Mouse (Mus musculus) E14TG2a.4 (cell line): ENCODE results near the gene Fam126b.
A peak's percentile ranks its signal among the peaks of the same experiment; 100 is the strongest.
"Not testable (repeated sequence)": the region's sequence is repeated elsewhere in the genome, so short reads cannot be mapped to it uniquely, and the experiment has no call there.

Experiments
- H3K27me3 ChIP-seq: 2 replicates; pipeline ENCODE4 v1.6.1; 2014; ENCODE audit warnings: low read length, control low read depth; ENCODE audit not compliant: insufficient read depth
- H3K36me3 ChIP-seq: 2 replicates; pipeline ENCODE4 v1.6.1; 2014; ENCODE audit warnings: low read length, control low read depth; ENCODE audit not compliant: insufficient read depth
- H3K4me1 ChIP-seq: replicated peaks from 2 replicates; pipeline ENCODE4 v1.6.1; 2014; ENCODE audit warnings: low read depth, low read length, control low read depth
- H3K4me3 ChIP-seq: replicated peaks from 2 replicates; pipeline ENCODE4 v1.5.1; 2014; ENCODE audit warnings: mild to moderate bottlenecking, low read length
- H3K9me3 ChIP-seq: 2 replicates; pipeline ENCODE4 v1.6.1; 2014; ENCODE audit warnings: low read length, control low read depth
- CTCF ChIP-seq: conservative IDR thresholded peaks from 2 replicates; pipeline ENCODE4 v1.5.1; 2014; ENCODE audit warnings: low read length
- NANOG ChIP-seq: IDR thresholded peaks from 2 replicates; pipeline ENCODE4 v1.6.1; 2014; ENCODE audit warnings: borderline replicate concordance, low read length, mixed read lengths
- POU5F1 ChIP-seq: IDR thresholded peaks from 2 replicates; pipeline ENCODE4 v1.6.1; 2014; ENCODE audit warnings: low read length, borderline replicate concordance

Fam126b gene

DNA sequence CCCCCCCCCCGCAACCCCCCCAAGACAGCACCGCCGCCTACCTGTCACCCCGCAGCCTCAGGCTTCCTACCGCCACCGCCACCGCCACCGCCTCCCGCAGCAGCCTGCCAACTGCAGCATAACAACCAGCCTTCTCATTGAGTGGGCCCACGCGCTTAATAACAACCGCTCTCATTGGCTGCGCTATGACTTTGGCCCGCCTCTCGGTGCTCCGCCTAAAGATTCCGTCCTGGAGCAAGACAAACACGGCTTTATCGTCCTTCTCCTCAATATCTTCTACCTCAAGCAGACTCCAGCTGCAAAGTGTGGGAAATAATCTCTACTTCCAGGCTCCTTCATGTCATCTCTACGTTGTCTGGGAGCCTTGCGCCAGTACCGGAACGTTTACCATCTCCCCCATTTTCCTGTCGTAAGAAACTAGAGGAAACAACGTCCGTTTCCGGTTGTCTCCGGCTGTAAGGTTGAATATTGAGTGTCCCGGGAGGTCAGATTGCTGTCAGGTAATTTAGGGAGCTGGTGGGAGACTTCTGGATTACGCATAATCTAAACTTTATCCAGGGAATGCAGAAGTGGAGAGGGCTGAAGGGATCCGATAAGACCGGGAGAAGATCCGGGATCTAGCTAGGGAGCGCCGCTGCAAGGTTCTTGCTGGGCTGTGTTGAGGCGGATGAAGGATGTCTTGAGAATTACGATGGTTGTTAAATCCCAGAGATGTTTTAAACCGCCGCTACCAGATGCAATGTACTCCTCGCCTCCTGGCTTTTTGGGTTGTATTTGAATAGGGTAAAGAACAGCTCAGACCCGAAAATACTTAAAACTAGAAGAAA lies at the start of gene Fam126b, which contains the start of gene Ndufb3:
TSS of gene Fam126b (minus strand) at position 153 of the 827 bp plus-strand sequence.
TSS of gene Ndufb3 (plus strand) at position 214 of the 827 bp plus-strand sequence.
- no peak for TF ChIP-seq CTCF
- TF ChIP-seq POU5F1: peak; percentile 54
- no peak for TF ChIP-seq NANOG
- Histone ChIP-seq H3K36me3 (no peaks in the 10 kb centered on the region; the same call in 1 of the 2 replicates), H3K9me3 (no peaks in the 10 kb centered on the region), H3K27me3 (no peaks in the 10 kb centered on the region), H3K4me1 (peaks cover 25% of the 10 kb centered on the region), H3K4me3 (peak within 1 kb of the TSS; percentile 95)

DNA sequence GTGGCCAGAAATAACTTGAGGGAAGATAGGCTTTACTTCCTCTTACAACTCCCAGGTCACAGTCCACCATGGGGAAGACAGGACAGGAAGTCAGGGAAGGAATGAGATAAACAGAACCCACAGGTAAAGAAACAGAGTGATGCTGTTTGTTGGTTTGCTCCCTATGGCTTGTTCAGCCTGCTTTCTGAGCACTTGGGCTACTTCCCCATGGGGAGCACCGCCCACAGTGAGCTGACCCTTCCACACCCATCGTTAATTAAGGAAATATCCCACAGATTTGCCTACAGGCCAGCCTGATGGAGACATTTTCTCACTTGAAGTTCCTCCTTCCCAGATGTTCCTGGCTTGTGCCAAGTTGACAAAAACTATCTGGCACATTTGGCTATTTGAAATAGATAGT lies 42.7 kb upstream of the Fam126b start:
- not testable (repeated sequence) for H3K4me3 ChIP-seq, H3K4me1 ChIP-seq, H3K27me3 ChIP-seq, H3K36me3 ChIP-seq
- H3K9me3 ChIP-seq: peaks cover 30% of the 10 kb centered on the region

DNA sequence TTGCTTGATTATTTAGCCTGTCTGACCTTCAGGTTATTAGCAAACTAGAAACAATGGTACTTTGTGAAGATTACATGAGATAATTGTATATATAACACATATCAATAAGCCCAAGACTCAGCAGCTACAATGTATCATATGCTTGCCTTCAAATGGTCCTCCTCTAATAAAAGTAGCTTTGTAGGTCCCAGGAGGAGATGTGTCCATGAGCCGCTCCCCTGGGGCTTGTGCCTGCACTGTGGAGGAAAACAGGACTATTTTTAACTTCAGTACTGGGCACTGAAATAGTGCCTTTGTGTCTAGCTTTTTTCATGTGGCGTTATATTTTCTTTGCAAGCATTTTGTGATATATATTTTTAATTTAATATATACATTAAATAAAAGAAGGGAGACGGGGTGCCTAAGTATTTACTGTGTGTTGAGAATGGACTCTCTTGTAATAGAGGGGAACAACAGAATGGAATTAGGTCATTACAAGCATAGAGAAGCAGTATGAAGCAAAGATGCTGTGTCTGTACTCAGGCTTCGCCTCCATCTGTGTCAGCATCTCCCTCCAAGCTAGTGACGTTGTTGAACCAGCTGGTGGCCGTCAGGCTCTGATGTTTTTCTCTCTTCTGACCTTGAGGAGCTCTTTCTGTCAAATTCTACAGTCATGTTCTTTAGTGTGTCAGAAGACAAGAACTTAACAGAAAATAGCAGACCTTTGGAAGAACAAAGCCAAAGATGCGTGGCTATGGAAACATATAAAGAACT lies 36.0 kb upstream of the Fam126b start:
- H3K4me1 ChIP-seq: no peaks in the 10 kb centered on the region
- no peak overlapping the region for H3K4me3 ChIP-seq

DNA sequence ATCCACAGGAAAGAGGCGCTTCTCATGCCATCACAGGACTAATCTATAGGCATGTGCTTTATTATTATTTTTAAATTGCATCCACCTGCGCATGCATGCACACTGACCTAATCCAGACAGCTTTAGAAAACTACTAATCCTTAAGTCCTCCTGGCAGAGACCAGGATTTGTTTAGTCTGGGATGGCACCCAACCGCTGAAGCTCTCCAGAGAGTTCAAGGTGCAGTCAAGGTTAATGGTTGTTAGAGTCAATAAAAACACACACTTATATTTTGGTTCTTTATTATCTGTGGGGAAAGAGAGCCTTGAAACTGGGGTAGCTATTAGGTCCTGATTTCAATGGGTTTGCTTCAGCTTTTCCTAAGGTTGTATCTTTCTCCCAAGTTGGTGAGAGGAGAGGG lies 35.1 kb upstream of the Fam126b start:
- Histone ChIP-seq H3K9me3 (no peaks in the 10 kb centered on the region), H3K27me3 (no peaks in the 10 kb centered on the region), H3K36me3 (no peaks in the 10 kb centered on the region), H3K4me3 (no peak overlapping the region), H3K4me1 (no peaks in the 10 kb centered on the region)
- no peak for TF ChIP-seq POU5F1
- no peak for TF ChIP-seq NANOG
- no peak for TF ChIP-seq CTCF

More for the DNA sequence above, 36.0 kb upstream of the Fam126b start:
- Histone ChIP-seq H3K36me3 (no peaks in the 10 kb centered on the region), H3K9me3 (no peaks in the 10 kb centered on the region), H3K27me3 (no peaks in the 10 kb centered on the region)
- TF ChIP-seq POU5F1 (no peak), NANOG (no peak), CTCF (no peak)

DNA sequence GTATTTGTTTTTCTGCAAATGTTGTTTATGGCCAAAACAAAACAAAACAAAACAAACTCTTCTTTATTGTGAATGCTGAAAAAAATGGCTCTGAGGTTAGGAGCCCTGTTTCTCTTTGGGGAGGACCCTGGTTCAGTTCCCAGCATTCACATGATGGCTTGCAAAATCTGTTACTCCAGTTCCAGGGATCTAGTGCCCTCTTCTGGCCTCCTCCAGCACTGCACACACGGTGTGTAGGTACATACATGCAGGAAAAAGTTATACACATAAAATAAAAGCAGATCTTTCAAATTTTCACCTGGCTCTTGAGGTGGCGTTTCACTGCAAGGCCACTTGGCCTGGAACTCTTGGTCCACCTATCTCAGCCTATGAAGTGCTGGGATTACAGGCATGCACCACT lies 32.6 kb upstream of the Fam126b start:
- H3K9me3 ChIP-seq: no peaks in the 10 kb centered on the region
- TF ChIP-seq CTCF (peak; percentile 56), NANOG (no peak)
- no peaks in the 10 kb centered on the region for H3K4me1 ChIP-seq
- no peaks in the 10 kb centered on the region for H3K36me3 ChIP-seq
- H3K4me3 ChIP-seq: no peak overlapping the region
- H3K27me3 ChIP-seq: no peaks in the 10 kb centered on the region

DNA sequence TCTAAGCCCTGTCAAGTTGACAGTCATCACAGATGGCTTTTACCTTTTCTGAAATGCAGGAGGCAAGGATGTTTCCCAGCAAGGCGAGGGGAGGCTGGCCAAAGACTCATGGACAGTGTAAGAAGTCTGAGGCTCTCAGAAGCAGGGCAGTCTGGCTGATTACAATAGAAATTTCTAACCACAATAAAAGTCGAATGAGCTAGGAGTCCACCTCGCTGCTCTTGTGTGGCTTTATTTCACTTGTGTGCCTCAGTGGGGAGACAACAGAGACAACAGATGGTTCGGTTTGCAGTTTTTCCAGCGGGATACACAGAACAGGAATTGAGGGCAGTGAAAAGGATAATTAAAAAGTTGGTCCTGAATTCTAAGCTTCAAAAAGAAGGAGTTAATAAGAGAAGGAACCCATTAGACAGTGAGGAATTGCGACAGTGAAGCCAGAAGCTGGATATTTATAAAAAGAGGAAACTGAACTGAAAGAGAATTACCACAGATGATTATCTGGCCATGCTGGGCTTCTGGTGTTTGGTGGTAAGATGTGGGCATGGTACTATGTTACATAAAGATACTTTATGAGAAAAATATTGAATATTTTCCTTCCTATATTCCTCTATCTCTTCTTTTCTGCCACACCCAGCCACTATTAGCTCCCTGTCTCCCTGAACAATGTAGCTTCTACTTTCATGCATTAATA lies 32.0 kb upstream of the Fam126b start:
- Histone ChIP-seq H3K4me3 (no peak overlapping the region), H3K4me1 (no peaks in the 10 kb centered on the region), H3K36me3 (no peaks in the 10 kb centered on the region), H3K27me3 (no peaks in the 10 kb centered on the region), H3K9me3 (no peaks in the 10 kb centered on the region)
- TF ChIP-seq CTCF (no peak), NANOG (no peak), POU5F1 (no peak)

DNA sequence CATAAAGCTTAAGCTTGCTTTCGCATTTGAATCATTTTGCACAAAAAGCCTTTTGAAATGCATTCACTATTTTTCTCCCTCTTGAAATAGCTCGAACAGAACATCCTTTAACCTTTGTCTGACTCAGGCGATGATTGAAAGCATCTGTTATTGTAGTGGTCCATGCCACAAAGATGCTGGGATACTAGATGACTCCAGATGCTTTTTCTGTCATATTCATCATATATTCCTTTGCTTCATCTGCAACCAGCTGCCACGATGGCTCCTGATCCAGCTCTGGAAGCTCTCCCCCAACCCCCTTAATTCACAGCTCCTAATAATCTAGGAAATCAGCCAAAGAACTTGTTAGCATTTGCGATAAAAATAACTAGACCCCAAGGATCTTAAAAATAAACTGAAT lies 31.0 kb upstream of the Fam126b start:
- Histone ChIP-seq H3K4me1 (no peaks in the 10 kb centered on the region), H3K27me3 (no peaks in the 10 kb centered on the region), H3K9me3 (no peaks in the 10 kb centered on the region), H3K36me3 (no peaks in the 10 kb centered on the region), H3K4me3 (no peak overlapping the region)
- no peak for TF ChIP-seq CTCF
- TF ChIP-seq NANOG: no peak
- TF ChIP-seq POU5F1: no peak

DNA sequence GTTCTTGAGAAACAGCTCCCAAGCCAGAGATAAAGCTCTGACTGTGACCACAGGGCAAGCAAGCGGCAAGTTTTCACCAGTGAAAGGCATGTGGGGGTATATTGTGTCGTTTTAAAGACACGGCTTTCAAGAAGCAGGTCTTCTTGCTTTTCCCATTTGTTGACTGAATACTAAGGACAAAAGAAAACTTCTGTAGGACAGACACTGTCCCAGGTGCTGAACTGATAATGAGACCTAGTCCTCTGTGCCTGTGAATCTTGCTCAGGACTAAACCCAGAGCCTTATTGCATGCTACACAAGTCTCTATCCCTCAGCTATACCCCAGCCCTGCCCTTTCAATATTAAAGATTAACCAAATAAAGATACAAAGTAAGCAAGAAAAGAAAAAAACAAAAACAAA lies 30.1 kb upstream of the Fam126b start:
- H3K9me3 ChIP-seq: no peaks in the 10 kb centered on the region
- TF ChIP-seq CTCF (no peak), POU5F1 (no peak), NANOG (no peak)
- H3K4me3 ChIP-seq: no peak overlapping the region
- no peaks in the 10 kb centered on the region for H3K27me3 ChIP-seq
- no peaks in the 10 kb centered on the region for H3K36me3 ChIP-seq
- H3K4me1 ChIP-seq: no peaks in the 10 kb centered on the region
